Mouse (Mus musculus): Measurements from ENCODE around the gene Cd86.

GRCm38 (mm10) chr16:36684325-36684918 lies 18.5 kb upstream of the Cd86 start:
- TF ChIP-seq CTCF (IDR thresholded peaks at IDR 0.05; ENCODE audit: extremely low read depth, insufficient read depth, insufficient read length, insufficient replicate concordance) (no peak), POLR2A (IDR thresholded peaks at IDR 0.05; ENCODE audit: low read depth, low read length) (no peak)

Measured in spleen, adult 2 months (tissue).